Mouse (Mus musculus): ENCODE results near the gene Elk3. TPM values are rescaled to one million over a fixed set of nuclear protein-coding genes. Genes with fewer than 3 reads are reported as not detected.

Gene Elk3
- total RNA-seq, 2 experiments from 2014 or later, result 8.6 to 11.9 TPM

DNA sequence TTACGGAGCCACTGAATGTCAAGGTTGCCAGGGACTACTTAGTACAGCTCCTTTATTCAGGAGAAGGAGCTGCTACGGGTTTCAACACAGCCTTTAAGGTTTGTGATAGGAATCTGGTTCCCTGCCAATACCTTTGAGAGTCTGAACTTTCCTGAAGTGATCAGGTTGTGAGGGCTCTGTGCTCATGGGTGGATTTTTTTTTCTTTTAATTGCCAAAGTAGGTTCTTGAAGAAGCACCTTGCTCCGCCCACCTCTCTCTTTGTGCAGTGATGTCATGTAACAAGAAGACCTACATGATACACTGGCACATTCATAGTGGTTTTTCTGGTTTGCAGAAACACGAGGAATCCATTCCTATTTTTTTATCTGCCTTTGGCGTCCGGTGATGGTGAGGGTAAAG lies 16.3 kb upstream of the Elk3 start:
- TF ChIP-seq CTCF (IDR thresholded peaks at IDR 0.05), result no peak
- no peak overlapping the region for H3K27ac ChIP-seq
- intact Hi-C loops (cut with DNase I), result no loop called here
- DNase-seq (ENCODE audit: extremely low spot score in 1 of 2, low spot score in 2 of 2), result no peak
- no peak overlapping the region for H3K4me3 ChIP-seq

DNA sequence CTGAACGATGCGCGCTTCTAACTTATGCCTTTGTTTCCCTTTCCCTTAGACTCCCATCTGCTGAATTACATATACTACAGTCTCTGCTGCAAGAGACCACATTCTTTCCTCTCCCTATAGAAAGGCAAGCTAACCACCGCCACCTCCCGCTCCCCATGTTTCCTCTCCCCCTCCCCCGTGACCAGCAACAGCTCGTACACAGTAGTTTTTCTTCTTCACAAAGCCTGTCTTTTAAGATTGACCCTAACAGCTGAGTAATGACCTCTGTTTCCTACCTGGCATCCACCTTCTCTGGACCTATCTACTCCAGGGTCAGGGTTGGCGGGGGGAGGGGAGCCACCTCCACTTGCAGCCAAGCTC lies 15.8 kb upstream of the Elk3 start:
- DNase-seq (ENCODE audit: extremely low spot score in 1 of 2, low spot score in 2 of 2), result no peak
- no peak overlapping the region for H3K4me3 ChIP-seq
- intact Hi-C loops (cut with DNase I), result no loop called here
- no peak for TF ChIP-seq CTCF (IDR thresholded peaks at IDR 0.05)
- H3K27ac ChIP-seq, result no peak overlapping the region

DNA sequence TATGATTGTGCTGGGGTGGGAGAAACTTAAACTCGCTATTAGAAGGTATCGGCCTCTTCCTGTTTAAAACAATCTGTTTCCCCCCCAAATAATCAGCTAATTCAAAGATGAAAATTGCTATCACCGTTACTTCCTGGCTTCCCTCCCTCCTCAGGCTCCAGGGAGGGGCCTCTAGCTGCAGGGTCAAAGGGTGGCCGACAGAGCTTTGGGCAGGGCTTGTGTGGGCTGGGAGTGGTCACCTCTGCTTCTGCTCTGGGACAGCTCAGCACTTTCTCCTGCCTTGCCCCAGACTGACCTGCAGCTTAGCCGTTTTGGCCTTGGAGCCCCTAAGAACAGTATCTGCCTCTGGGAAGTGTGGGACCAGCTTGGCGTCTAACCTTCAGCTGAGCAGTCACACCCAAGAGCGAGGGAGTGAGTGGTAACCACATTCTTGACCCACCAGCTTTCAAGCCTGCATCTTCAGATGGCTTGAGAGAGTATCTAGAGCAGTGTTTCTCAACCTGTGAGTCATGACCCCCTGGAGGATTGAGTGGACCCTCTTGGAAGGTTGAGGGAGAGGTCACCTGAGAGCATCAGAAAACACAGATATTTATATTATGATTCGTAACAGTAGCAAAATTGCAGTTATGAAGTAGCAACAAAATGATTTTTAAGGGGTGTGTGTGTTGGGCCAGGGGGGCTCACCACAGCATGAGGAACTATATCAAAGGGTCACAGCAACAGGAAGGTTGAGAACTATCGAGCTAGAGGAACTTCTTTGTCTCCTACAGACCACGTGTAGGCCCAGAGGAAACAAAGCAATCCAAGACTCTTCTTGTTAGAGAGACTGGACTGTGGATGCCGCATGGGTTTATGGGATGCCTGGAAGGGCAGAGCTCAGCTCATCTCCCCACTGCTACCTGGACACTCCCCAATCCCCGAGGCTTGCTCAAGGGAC lies 15.1 kb upstream of the Elk3 start:
- intact Hi-C loops (cut with DNase I), result no loop called here
- TF ChIP-seq CTCF (IDR thresholded peaks at IDR 0.05), result no peak
- DNase-seq (ENCODE audit: extremely low spot score in 1 of 2, low spot score in 2 of 2), result no peak
- Histone ChIP-seq H3K27ac (no peak overlapping the region), H3K4me3 (no peak overlapping the region)

DNA sequence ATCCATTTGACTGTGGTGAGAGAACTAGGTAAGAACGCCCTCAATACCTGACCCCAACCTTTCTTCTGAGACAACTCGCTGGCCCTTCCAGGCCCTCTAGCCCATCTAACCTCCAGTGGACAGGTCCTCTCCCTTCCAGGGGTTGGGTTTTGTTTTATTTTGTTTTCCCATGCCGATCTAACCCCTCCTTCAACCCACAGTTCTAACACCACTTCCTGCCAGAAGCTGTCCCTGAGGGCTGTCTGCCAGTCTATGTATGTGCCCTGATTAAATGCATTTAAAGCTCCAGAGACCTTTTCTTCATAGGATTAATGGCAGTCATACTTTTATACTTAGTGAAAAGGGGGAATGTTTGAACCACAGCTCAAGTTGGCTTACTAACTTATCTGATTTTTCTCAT lies 14.4 kb upstream of the Elk3 start:
- Histone ChIP-seq H3K27ac (no peak overlapping the region), H3K4me3 (no peak overlapping the region)
- no peak for DNase-seq (ENCODE audit: extremely low spot score in 1 of 2, low spot score in 2 of 2)
- no peak for TF ChIP-seq CTCF (IDR thresholded peaks at IDR 0.05)
- intact Hi-C loops (cut with DNase I), result no loop called here

DNA sequence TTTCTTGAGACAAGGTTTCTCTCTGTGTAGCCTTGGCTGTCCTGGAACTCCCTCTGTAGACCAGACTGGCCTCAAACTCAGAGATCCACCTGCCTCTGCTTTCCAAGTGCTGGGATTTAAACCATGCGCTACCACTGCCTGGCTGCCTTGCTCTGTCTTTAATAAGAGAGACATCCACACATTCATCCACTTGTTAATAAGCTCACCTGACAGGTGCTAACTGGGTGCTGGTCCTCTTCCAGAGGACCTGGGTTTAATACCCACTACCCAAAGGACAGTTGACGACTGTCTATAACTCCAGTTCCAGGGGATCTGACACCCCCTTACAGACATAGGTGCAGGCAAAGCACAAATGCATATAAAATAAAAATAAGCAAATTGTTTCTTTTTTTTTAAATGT lies 13.5 kb upstream of the Elk3 start:
- intact Hi-C loops (cut with DNase I), result no loop called here
- Histone ChIP-seq H3K4me3 (no peak overlapping the region), H3K27ac (no peak overlapping the region)
- no peak for DNase-seq (ENCODE audit: extremely low spot score in 1 of 2, low spot score in 2 of 2)
- no peak for TF ChIP-seq CTCF (IDR thresholded peaks at IDR 0.05)

DNA sequence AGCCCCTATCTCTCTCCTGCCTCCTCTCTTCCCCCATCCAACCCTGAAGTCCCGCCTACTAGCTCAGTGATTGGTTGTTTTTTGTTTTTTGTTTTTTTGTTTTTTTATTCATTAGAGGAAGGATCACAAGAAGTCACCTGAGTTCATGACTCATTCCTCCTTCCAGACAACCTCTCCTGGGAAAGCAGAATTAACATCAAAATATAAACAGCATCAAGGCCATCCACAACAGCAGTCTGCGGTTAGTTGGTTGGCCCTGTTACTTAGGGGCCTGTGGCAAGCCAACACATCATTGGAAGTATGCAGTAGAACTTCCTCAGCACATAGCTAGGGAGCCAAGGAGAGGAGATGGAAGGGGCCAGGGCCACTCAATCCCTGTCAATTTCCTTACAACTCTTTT lies 12.7 kb upstream of the Elk3 start:
- H3K27ac ChIP-seq, result no peak overlapping the region
- intact Hi-C loops (cut with DNase I), result no loop called here
- TF ChIP-seq CTCF (IDR thresholded peaks at IDR 0.05), result no peak
- no peak for DNase-seq (ENCODE audit: extremely low spot score in 1 of 2, low spot score in 2 of 2)
- no peak overlapping the region for H3K4me3 ChIP-seq

DNA sequence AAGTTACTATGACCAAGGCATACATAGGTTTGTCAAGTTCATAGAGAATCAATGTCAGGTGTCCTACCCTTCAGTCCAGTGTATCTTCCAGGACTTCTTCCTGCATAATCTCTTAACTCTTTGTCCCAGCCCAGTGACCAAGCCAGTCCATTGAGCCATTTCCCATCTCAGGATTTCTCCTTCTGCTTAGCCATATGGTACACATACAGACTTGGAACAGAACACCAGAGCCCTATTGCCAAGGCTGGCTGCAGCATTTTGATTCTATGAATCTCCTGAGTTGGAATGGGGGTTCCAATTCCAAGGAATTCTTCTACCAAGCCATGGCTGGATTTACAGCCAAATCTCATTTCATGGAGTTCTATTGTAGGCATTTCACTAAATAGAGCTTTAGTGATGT lies 10.8 kb upstream of the Elk3 start:
- Histone ChIP-seq H3K27ac (no peak overlapping the region), H3K4me3 (no peak overlapping the region)
- intact Hi-C loops (cut with DNase I), result no loop called here
- DNase-seq (ENCODE audit: extremely low spot score in 1 of 2, low spot score in 2 of 2), result no peak
- no peak for TF ChIP-seq CTCF (IDR thresholded peaks at IDR 0.05)

DNA sequence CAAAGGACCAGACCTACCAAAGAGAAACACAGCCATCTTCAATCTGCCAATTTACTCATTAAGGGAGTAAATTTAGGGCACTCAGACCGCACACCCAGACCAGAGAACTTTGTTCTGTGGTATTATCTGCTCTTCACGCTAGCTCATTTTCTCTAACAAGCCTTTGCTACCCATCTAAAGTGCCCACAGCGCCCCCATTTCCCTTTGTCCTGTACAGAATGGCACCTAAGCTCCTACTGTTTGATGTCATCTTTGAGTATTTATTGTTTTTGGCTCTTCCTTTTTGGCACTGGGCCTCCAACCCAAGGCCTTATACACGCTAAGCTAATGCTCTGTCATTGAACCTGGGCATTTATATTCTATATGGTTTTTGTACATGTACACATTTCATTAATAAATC lies 9.2 kb upstream of the Elk3 start:
- H3K4me3 ChIP-seq, result no peak overlapping the region
- DNase-seq (ENCODE audit: extremely low spot score in 1 of 2, low spot score in 2 of 2), result no peak
- intact Hi-C loops (cut with DNase I), result no loop called here
- TF ChIP-seq CTCF (IDR thresholded peaks at IDR 0.05), result no peak; the same call in 1 of the 2 replicates
- H3K27ac ChIP-seq, result no peak overlapping the region

DNA sequence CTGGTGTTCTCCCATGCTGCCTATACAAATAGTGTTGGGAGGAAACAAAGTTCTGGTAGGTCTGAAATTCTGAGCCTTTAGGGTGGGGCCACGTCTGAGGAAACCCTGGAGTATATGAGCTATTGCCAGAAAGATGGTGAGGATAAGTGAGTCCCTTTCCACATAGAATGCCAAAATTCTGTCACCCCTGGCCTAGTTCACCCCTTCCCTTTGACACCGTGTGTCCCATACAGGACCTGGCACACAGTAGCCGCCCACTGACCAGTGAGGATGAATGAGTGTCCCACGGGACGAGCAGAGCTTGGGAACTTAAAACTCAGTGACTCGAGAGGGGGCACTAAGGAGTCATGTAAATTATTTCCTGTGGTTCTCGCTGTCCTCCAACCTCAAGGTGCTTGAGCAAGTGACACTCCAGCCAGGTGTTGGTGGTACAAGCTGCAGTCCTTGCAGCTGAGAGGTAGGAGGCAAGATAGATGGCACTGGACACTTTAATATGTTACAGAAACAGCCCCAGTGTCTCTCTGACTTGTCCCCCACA lies 8.7 kb upstream of the Elk3 start:
- DNase-seq (ENCODE audit: extremely low spot score in 1 of 2, low spot score in 2 of 2), result no peak
- TF ChIP-seq CTCF (IDR thresholded peaks at IDR 0.05), result no peak
- intact Hi-C loops (cut with DNase I), result no loop called here
- Histone ChIP-seq H3K4me3 (no peak overlapping the region), H3K27ac (no peak overlapping the region)

DNA sequence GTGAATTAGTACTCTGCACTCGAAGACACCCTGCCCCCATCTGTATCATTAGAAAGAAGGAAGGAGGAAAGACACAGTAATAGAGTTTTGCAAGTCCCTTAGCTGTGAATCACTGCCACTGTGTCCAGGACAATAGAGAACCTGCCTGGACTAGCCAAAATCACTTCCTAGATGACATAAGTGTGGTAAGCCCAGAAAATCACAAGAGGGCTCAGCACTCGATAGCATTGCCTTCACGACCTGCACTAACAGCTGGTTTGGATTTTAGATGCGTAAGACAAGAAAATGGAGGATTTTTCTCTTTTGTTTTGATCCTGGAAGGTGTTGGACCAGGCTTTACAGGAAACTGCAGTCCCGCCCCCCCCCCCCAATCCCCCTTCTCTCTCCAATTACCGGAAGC lies 6.0 kb upstream of the Elk3 start:
- Histone ChIP-seq H3K27ac (peak overlapping the region; percentile 36; the same call in 1 of the 2 replicates), H3K4me3 (no peak overlapping the region)
- no peak for DNase-seq (ENCODE audit: extremely low spot score in 1 of 2, low spot score in 2 of 2)
- intact Hi-C loops (cut with DNase I), result no loop called here
- TF ChIP-seq CTCF (IDR thresholded peaks at IDR 0.05), result no peak

DNA sequence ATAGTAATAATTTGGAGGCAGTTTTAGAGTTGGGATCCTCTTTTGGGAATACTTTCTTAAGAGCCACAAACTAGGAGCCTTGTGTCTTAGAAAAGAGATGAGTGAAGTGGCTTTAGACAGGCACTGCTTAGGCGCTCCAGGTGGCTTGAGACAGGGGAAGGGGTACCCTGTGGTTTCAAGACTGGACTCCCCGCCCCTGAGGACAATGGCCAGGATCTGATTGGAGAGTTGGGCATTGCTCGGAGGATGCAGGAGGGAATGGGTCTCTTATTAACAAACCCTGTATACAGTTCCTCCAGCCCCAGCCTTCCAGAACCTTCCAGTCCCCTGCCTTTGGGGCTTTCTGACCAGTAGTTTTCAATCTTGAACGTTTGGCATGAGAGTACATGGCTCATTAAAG lies 641 bp upstream of the Elk3 start:
- no peak for TF ChIP-seq CTCF (IDR thresholded peaks at IDR 0.05)
- DNase-seq (ENCODE audit: extremely low spot score in 1 of 2, low spot score in 2 of 2), result no peak
- Histone ChIP-seq H3K27ac (no peak overlapping the region), H3K4me3 (no peak overlapping the region)
- intact Hi-C loops (cut with DNase I), result no loop called here

DNA sequence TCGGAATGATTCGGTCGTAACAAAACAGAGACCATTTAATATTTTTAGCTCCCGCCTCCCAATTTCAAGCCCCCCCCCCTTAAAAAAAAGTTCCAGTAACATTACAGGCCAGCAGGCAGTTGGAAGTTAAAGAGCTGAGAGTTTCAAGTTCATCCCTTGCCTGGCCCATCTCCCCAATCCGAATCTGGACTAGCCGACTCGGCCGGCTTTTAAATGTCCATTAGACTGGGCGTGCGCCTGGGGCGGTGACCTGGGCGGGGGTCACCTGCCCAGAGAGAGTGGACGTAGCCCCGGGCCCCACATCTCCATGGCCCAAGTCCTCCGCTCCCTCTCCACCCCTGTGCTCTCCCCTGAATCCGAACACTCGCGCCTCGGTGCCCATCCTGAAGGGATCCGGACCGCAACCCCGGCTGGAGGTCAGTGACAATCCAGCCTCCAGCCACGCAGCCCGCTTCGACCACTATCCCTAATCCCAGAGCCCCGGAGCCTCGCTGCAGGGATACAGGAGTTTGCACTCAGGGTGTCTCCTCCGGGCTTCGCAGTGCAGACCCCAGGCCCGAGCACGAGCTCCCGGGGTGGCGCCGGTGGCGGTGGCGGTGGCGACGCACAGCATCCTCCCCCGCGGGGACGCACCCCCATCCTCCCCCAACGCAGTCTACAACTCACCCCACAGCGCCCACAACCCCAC lies 857 bp downstream of the Elk3 start:
- Histone ChIP-seq H3K27ac (peak overlapping the region; percentile 88), H3K4me3 (peak overlapping the region; percentile 58)
- no peak for TF ChIP-seq CTCF (IDR thresholded peaks at IDR 0.05)
- DNase-seq (ENCODE audit: extremely low spot score in 1 of 2, low spot score in 2 of 2), result no peak
- intact Hi-C loops (cut with DNase I), result no loop called here

Data from left cerebral cortex, adult 2 months (tissue).